Comparison of ENCODE assay signal across 22 mouse cellular contexts in genomic region chr4:88845334-88845733, GRCm38 (mm10). TPM values are rescaled to one million over a fixed set of nuclear protein-coding genes. Genes with fewer than 3 reads are reported as not detected.
A peak's percentile ranks its signal among the peaks of the same experiment; 100 is the strongest.
DNase-seq lines count a peak whose midpoint lies in the region; ATAC-seq and TF ChIP-seq lines count a peak whose summit lies in the region.
"Had no signal": no experiment of that assay in that cellular context is flagged by ENCODE, and none has a peak within 500 bp of the region (broad histone marks: within the 10 kb centered on the region; RNA-seq: fewer than 3 reads in every experiment).

No protein-coding gene starts in this region.

- H3K4me2 ChIP-seq in kidney, postnatal 0 days (ENCODE audit: low read length), result no peak overlapping the region
- H3K4me2 ChIP-seq: forebrain, embryonic 15.5 days; heart, embryonic 11.5 days; intestine, embryonic 15.5 days; lung, embryonic 15.5 days; neural tube, embryonic 13.5 days; stomach, embryonic 15.5 days had no signal

- H3K4me1 ChIP-seq in kidney, postnatal 0 days (replicated peaks; ENCODE audit: insufficient read depth, low read length), result no peaks in the 10 kb centered on the region
- H3K4me1 ChIP-seq in kidney, adult 2 months (ENCODE audit: control insufficient read depth, insufficient read depth, low read length), result no peaks in the 10 kb centered on the region
- no peaks in the 10 kb centered on the region for H3K4me1 ChIP-seq in E14TG2a.4 (replicated peaks; ENCODE audit: low read depth, low read length)
- H3K4me1 ChIP-seq: forebrain, embryonic 15.5 days; intestine, embryonic 15.5 days; lung, embryonic 15.5 days; neural tube, embryonic 13.5 days; stomach, embryonic 15.5 days had no signal

- no peak for ATAC-seq in kidney, postnatal 0 days (replicated peaks; ENCODE audit: low FRiP score, low read depth)
- ATAC-seq: activated CD4-positive, CD25-positive, alpha-beta regulatory T cell, adult 4 months; forebrain, embryonic 15.5 days; intestine, embryonic 15.5 days; midbrain, embryonic 16.5 days had no signal

- DNase-seq in kidney, postnatal 0 days (ENCODE audit: low spot score), result no peak
- no peak for DNase-seq in kidney, adult 2 months
- DNase-seq in CD4-positive helper T cell, adult 2 months (ENCODE audit: low read depth, low spot score), result peak; percentile 30
- peak; percentile 4 for DNase-seq in fibroblast of lung, adult 2 months (ENCODE audit: low read depth)
- no peak for DNase-seq in cerebellum, adult 18-20 months
- DNase-seq in B cell, adult 2 months, result no peak
- no peak for DNase-seq in cerebellum, adult 9-11 months
- DNase-seq: gastrocnemius, postnatal 25 days; kidney, postnatal 14 days; layer of hippocampus, adult 9-11 months; liver; thymus, postnatal 36 days had no signal

- WGBS in kidney, postnatal 0 days, result 60% methylated on average over 2 of the region's 2 CpGs
- 47% methylated on average over 2 of the region's 2 CpGs for WGBS in kidney, adult 2 months

- H3K36me3 ChIP-seq in kidney, postnatal 0 days (ENCODE audit: insufficient read depth, low read length), result no peaks in the 10 kb centered on the region
- H3K36me3 ChIP-seq in kidney, adult 2 months (ENCODE audit: control insufficient read depth, insufficient read depth, low read length), result no peaks in the 10 kb centered on the region
- no peaks in the 10 kb centered on the region for H3K36me3 ChIP-seq in E14TG2a.4 (ENCODE audit: insufficient read depth, low read length)
- H3K36me3 ChIP-seq: forebrain, embryonic 15.5 days; intestine, embryonic 15.5 days; lung, embryonic 15.5 days; neural tube, embryonic 13.5 days; stomach, embryonic 15.5 days had no signal

- H3K4me3 ChIP-seq in kidney, postnatal 0 days (replicated peaks; ENCODE audit: low read depth, low read length), result no peak overlapping the region
- no peak overlapping the region for H3K4me3 ChIP-seq in kidney, adult 2 months (ENCODE audit: insufficient read depth, low read depth, low read length)
- H3K4me3 ChIP-seq in E14TG2a.4 (replicated peaks; ENCODE audit: low read length), result no peak overlapping the region
- H3K4me3 ChIP-seq: forebrain, embryonic 15.5 days; intestine, embryonic 15.5 days; lung, embryonic 15.5 days; neural tube, embryonic 13.5 days; stomach, embryonic 15.5 days had no signal

- no peak overlapping the region for H3K27ac ChIP-seq in kidney, postnatal 0 days
- H3K27ac ChIP-seq in kidney, adult 2 months (ENCODE audit: insufficient read depth, low read depth, low read length), result no peak overlapping the region
- H3K27ac ChIP-seq: forebrain, embryonic 15.5 days; intestine, embryonic 15.5 days; lung, embryonic 15.5 days; neural tube, embryonic 13.5 days; stomach, embryonic 15.5 days had no signal

- TF ChIP-seq CTCF in kidney, postnatal 0 days (IDR thresholded peaks at IDR 0.05; ENCODE audit: low read depth), result peak; percentile 40
- TF ChIP-seq CTCF in kidney, adult 2 months (conservative IDR thresholded peaks at IDR 0.05; ENCODE audit: insufficient read depth, insufficient read length, low read depth, low read length), result no peak
- peak; percentile 11 for TF ChIP-seq CTCF in E14TG2a.4 (conservative IDR thresholded peaks at IDR 0.05; ENCODE audit: low read length)

- TF ChIP-seq POLR2A in kidney, adult 2 months (IDR thresholded peaks at IDR 0.05; ENCODE audit: low read depth, low read length), result no peak

- no peak overlapping the region for H3K9ac ChIP-seq in kidney, postnatal 0 days (ENCODE audit: low read depth, low read length)
- H3K9ac ChIP-seq: forebrain, embryonic 15.5 days; intestine, embryonic 15.5 days; lung, embryonic 15.5 days; neural tube, embryonic 13.5 days; stomach, embryonic 15.5 days had no signal

- H3K27me3 ChIP-seq in kidney, postnatal 0 days (ENCODE audit: insufficient read depth, low read length), result 0 out of 2 replicates have a peak, but pooled peaks cover 3% of the 10 kb centered on the region
- H3K27me3 ChIP-seq in kidney, adult 2 months (replicated peaks; ENCODE audit: control insufficient read depth, insufficient read depth, low read length), result no peaks in the 10 kb centered on the region
- H3K27me3 ChIP-seq in E14TG2a.4 (ENCODE audit: insufficient read depth, low read length), result 0 out of 2 replicates have a peak, but pooled peaks cover 6% of the 10 kb centered on the region
- H3K27me3 ChIP-seq: forebrain, embryonic 15.5 days; intestine, embryonic 15.5 days; lung, embryonic 15.5 days; neural tube, embryonic 13.5 days; stomach, embryonic 15.5 days had no signal

- no peaks in the 10 kb centered on the region for H3K9me3 ChIP-seq in kidney, postnatal 0 days (replicated peaks; ENCODE audit: low read length)
- H3K9me3 ChIP-seq in E14TG2a.4 (ENCODE audit: low read length), result no peaks in the 10 kb centered on the region
- H3K9me3 ChIP-seq: forebrain, embryonic 15.5 days; intestine, embryonic 15.5 days; lung, embryonic 15.5 days; neural tube, embryonic 13.5 days; stomach, embryonic 15.5 days had no signal

RNA-seq across cellular contexts. Expression of gene Ifna4, which starts 3.7 kb away (rescaled TPM):
- not detected in 2 replicates for polyA plus RNA-seq in kidney, postnatal 0 days (2015; fragmentation: Nextera tagmentation; extraction: Ambion mirVana)
- polyA plus RNA-seq in kidney, adult 2 months (2012; rRNA removed), result not detected in 2 replicates
- polyA plus RNA-seq: activated CD4-positive, CD25-positive, alpha-beta regulatory T cell, adult 4 months; forebrain, embryonic 15.5 days; heart, embryonic 11.5 days; intestine, embryonic 15.5 days; lung, embryonic 15.5 days; midbrain, embryonic 16.5 days; neural tube, embryonic 13.5 days; small intestine, adult 2 months; stomach, embryonic 15.5 days had no signal

RNA-seq across cellular contexts. Expression of gene Ifna1, which starts 4.6 kb away (rescaled TPM):
- not detected in 2 replicates for polyA plus RNA-seq in kidney, postnatal 0 days (2015; fragmentation: Nextera tagmentation; extraction: Ambion mirVana)
- not detected in 2 replicates for polyA plus RNA-seq in kidney, adult 2 months (2012; rRNA removed)
- polyA plus RNA-seq: activated CD4-positive, CD25-positive, alpha-beta regulatory T cell, adult 4 months; forebrain, embryonic 15.5 days; heart, embryonic 11.5 days; intestine, embryonic 15.5 days; lung, embryonic 15.5 days; midbrain, embryonic 16.5 days; neural tube, embryonic 13.5 days; small intestine, adult 2 months; stomach, embryonic 15.5 days had no signal

RNA-seq across cellular contexts. Expression of gene Ifna5, which starts 10.0 kb away (rescaled TPM):
- polyA plus RNA-seq in kidney, postnatal 0 days (2015; fragmentation: Nextera tagmentation; extraction: Ambion mirVana), result not detected in 2 replicates
- polyA plus RNA-seq in kidney, adult 2 months (2012; rRNA removed), result not detected in 2 replicates
- polyA plus RNA-seq: activated CD4-positive, CD25-positive, alpha-beta regulatory T cell, adult 4 months; forebrain, embryonic 15.5 days; heart, embryonic 11.5 days; intestine, embryonic 15.5 days; lung, embryonic 15.5 days; midbrain, embryonic 16.5 days; neural tube, embryonic 13.5 days; small intestine, adult 2 months; stomach, embryonic 15.5 days had no signal

RNA-seq across cellular contexts. Expression of gene Ifna6, which starts 18.1 kb away (rescaled TPM):
- not detected in 2 replicates for polyA plus RNA-seq in kidney, postnatal 0 days (2015; fragmentation: Nextera tagmentation; extraction: Ambion mirVana)
- polyA plus RNA-seq in kidney, adult 2 months (2012; rRNA removed), result not detected in 2 replicates
- polyA plus RNA-seq: activated CD4-positive, CD25-positive, alpha-beta regulatory T cell, adult 4 months; forebrain, embryonic 15.5 days; heart, embryonic 11.5 days; intestine, embryonic 15.5 days; lung, embryonic 15.5 days; midbrain, embryonic 16.5 days; neural tube, embryonic 13.5 days; small intestine, adult 2 months; stomach, embryonic 15.5 days had no signal

RNA-seq across cellular contexts. Expression of gene Ifna11, which starts 25.6 kb away (rescaled TPM):
- polyA plus RNA-seq in kidney, postnatal 0 days (2015; fragmentation: Nextera tagmentation; extraction: Ambion mirVana), result not detected in 2 replicates
- not detected in 2 replicates for polyA plus RNA-seq in kidney, adult 2 months (2012; rRNA removed)
- polyA plus RNA-seq: activated CD4-positive, CD25-positive, alpha-beta regulatory T cell, adult 4 months; forebrain, embryonic 15.5 days; heart, embryonic 11.5 days; intestine, embryonic 15.5 days; lung, embryonic 15.5 days; midbrain, embryonic 16.5 days; neural tube, embryonic 13.5 days; small intestine, adult 2 months; stomach, embryonic 15.5 days had no signal

Comparison
In these comparisons a context has a peak if more than half of its experiments do, and no peak if none do; other contexts are left out.
1. DNase-seq: peak in CD4-positive helper T cell, adult 2 months (single experiment) and fibroblast of lung, adult 2 months (single experiment); none in kidney, postnatal 0 days (single experiment), kidney, adult 2 months (single experiment), cerebellum, adult 18-20 months (0 of 2), B cell, adult 2 months (0 of 2) and cerebellum, adult 9-11 months (single experiment).